Mouse (Mus musculus) adrenal gland, adult 2 months (tissue): Measurements from ENCODE around the gene 4930544D05Rik. TPM values are rescaled to one million over a fixed set of nuclear protein-coding genes. Genes with fewer than 3 reads are reported as not detected.

Experiments used
- DNase-seq: peaks from one replicate; pipeline ENCODE4 v3.0.0; 2021
- polyA plus RNA-seq: library from polyadenylated mRNA; depleted of rRNA; stranded (reverse); fragments of >200 nt; gene quantifications from 2 replicates; pipeline ENCODE4 v1.2.3, GENCODE M21; 2012
- total RNA-seq, 2 experiments: library from RNA; stranded (reverse); gene quantifications; 2 replicates each; pipeline ENCODE4 v1.2.3; 2021

4930544D05Rik gene
- total and polyA plus RNA-seq, 3 experiments, result not detected

- no peak for DNase-seq
These were observed 27.4 kb downstream of the 4930544D05Rik start for GRCm38 (mm10) chr11:70643051-70643450.

GRCm38 (mm10) chr11:70644564-70645103 lies 29.0 kb downstream of the 4930544D05Rik start:
- no peak for DNase-seq

- no peak for DNase-seq
These were observed 30.0 kb downstream of the 4930544D05Rik start for GRCm38 (mm10) chr11:70645461-70646258.

GRCm38 (mm10) chr11:70646259-70646555 lies 30.6 kb downstream of the 4930544D05Rik start:
- no peak for DNase-seq

GRCm38 (mm10) chr11:70646691-70647650 lies 31.3 kb downstream of the 4930544D05Rik start, which contains the start of the genes Rnf167 and Slc25a11:
Gene Rnf167 (plus strand): TSS chr11:70647235.
Gene Slc25a11 (minus strand): TSS chr11:70647479.
- DNase-seq, result peak; percentile 97

- peak; percentile 64 for DNase-seq
These were observed 32.2 kb downstream of the 4930544D05Rik start for GRCm38 (mm10) chr11:70647716-70648420.

- no peak for DNase-seq
These were observed 32.9 kb downstream of the 4930544D05Rik start for GRCm38 (mm10) chr11:70648512-70648911.

GRCm38 (mm10) chr11:70649185-70649734 lies 33.6 kb downstream of the 4930544D05Rik start:
- DNase-seq, result no peak

GRCm38 (mm10) chr11:70650322-70651175 lies 34.9 kb downstream of the 4930544D05Rik start:
- no peak for DNase-seq

- peak; percentile 84 for DNase-seq
These were observed 35.7 kb downstream of the 4930544D05Rik start for GRCm38 (mm10) chr11:70651391-70651790.

- peak; percentile 65 for DNase-seq
These were observed 36.6 kb downstream of the 4930544D05Rik start for GRCm38 (mm10) chr11:70652029-70652883.

- no peak for DNase-seq
These were observed 37.3 kb downstream of the 4930544D05Rik start for GRCm38 (mm10) chr11:70652884-70653344.

GRCm38 (mm10) chr11:70653345-70654197 lies 37.9 kb downstream of the 4930544D05Rik start:
- peak; percentile 84 for DNase-seq

- peak; percentile 87 for DNase-seq
These were observed 38.7 kb downstream of the 4930544D05Rik start, which contains the start of gene Pfn1 for GRCm38 (mm10) chr11:70654198-70654922. Gene Pfn1 (minus strand): TSS chr11:70654644.

GRCm38 (mm10) chr11:70654923-70655570 lies 39.4 kb downstream of the 4930544D05Rik start:
- peak; percentile 93 for DNase-seq

GRCm38 (mm10) chr11:70655571-70656455 lies 40.2 kb downstream of the 4930544D05Rik start:
- DNase-seq, result peak; percentile 90
